26 mouse cellular contexts compared by ENCODE assay signal in genomic region chrX:8247680-8248079, GRCm38 (mm10). TPM values are rescaled to one million over a fixed set of nuclear protein-coding genes. Genes with fewer than 3 reads are reported as not detected.
A peak's percentile ranks its signal among the peaks of the same experiment; 100 is the strongest.
DNase-seq lines count a peak whose midpoint lies in the region; ATAC-seq and TF ChIP-seq lines count a peak whose summit lies in the region.
"Had no signal": no experiment of that assay in that cellular context is flagged by ENCODE, and none has a peak within 500 bp of the region (broad histone marks: within the 10 kb centered on the region; RNA-seq: fewer than 3 reads in every experiment).

No protein-coding gene starts in this region.

- no peak for DNase-seq in forebrain, postnatal 0 days
- DNase-seq in forebrain, embryonic 14.5 days (ENCODE audit: low spot score), result no peak
- DNase-seq in kidney, adult 2 months, result peak; percentile 2
- no peak for DNase-seq in kidney, postnatal 36 days
- DNase-seq in liver, postnatal 0 days, result no peak
- no peak for DNase-seq in stomach, postnatal 0 days (ENCODE audit: low spot score)
- DNase-seq: adrenal gland, postnatal 36 days; cerebellum, adult 9-11 months; gastrocnemius, postnatal 25 days; heart, adult 18-20 months; heart, postnatal 4 days; lung, postnatal 36 days; thymus, adult 18-20 months; thymus, postnatal 36 days had no signal

- ATAC-seq in forebrain, postnatal 0 days, result no peak
- ATAC-seq in forebrain, embryonic 14.5 days, result no peak
- no peak for ATAC-seq in liver, postnatal 0 days
- no peak for ATAC-seq in liver, embryonic 12.5 days
- ATAC-seq in stomach, postnatal 0 days (ENCODE audit: low FRiP score, low TSS enrichment), result no peak
- ATAC-seq: CD4-positive, CD25-positive, alpha-beta regulatory T cell, adult 4 months; forebrain, embryonic 15.5 days; intestine, embryonic 16.5 days; midbrain, embryonic 15.5 days; Patski had no signal

- WGBS in forebrain, postnatal 0 days, result 86% methylated on average over 2 of the region's 2 CpGs
- 85% methylated on average over 2 of the region's 2 CpGs for WGBS in forebrain, embryonic 14.5 days
- WGBS in kidney, adult 2 months, result 96% methylated on average over 2 of the region's 2 CpGs
- 78% methylated on average over 2 of the region's 2 CpGs for WGBS in liver, postnatal 0 days (ENCODE audit: insufficient replicate concordance)
- WGBS in liver, embryonic 12.5 days (ENCODE audit: insufficient replicate concordance), result 76% methylated on average over 2 of the region's 2 CpGs
- 84% methylated on average over 2 of the region's 2 CpGs for WGBS in stomach, postnatal 0 days

- H3K4me1 ChIP-seq in forebrain, postnatal 0 days (ENCODE audit: insufficient read depth), result 0 out of 2 replicates have a peak, but pooled peaks cover 7% of the 10 kb centered on the region
- H3K4me1 ChIP-seq in forebrain, embryonic 14.5 days (ENCODE audit: control insufficient read depth, insufficient read depth, low read length), result no peaks in the 10 kb centered on the region
- H3K4me1 ChIP-seq in kidney, adult 2 months (ENCODE audit: control insufficient read depth, insufficient read depth, low read length), result no peaks in the 10 kb centered on the region
- no peaks in the 10 kb centered on the region; the same call in 1 of the 2 replicates for H3K4me1 ChIP-seq in liver, postnatal 0 days (ENCODE audit: insufficient read depth)
- H3K4me1 ChIP-seq in liver, embryonic 12.5 days, result peaks cover 13% of the 10 kb centered on the region
- no peaks in the 10 kb centered on the region for H3K4me1 ChIP-seq in stomach, postnatal 0 days (replicated peaks; ENCODE audit: control insufficient read depth, insufficient read depth)
- H3K4me1 ChIP-seq: stomach, embryonic 15.5 days had no signal

- TF ChIP-seq EP300 in liver, postnatal 0 days (IDR thresholded peaks at IDR 0.05; ENCODE audit: low read depth), result no peak
- TF ChIP-seq EP300 in stomach, postnatal 0 days (optimal IDR thresholded peaks at IDR 0.05), result no peak

- H3K9ac ChIP-seq in forebrain, postnatal 0 days, result no peak overlapping the region
- no peak overlapping the region for H3K9ac ChIP-seq in forebrain, embryonic 14.5 days (ENCODE audit: low read length)
- no peak overlapping the region for H3K9ac ChIP-seq in liver, postnatal 0 days (replicated peaks)
- no peak overlapping the region for H3K9ac ChIP-seq in liver, embryonic 12.5 days
- H3K9ac ChIP-seq in stomach, postnatal 0 days (ENCODE audit: low read length), result no peak overlapping the region
- H3K9ac ChIP-seq: embryonic facial prominence, embryonic 15.5 days; forebrain, embryonic 15.5 days; heart, embryonic 15.5 days; hindbrain, embryonic 14.5 days; midbrain, embryonic 15.5 days; stomach, embryonic 15.5 days had no signal

- H3K4me3 ChIP-seq in forebrain, postnatal 0 days (ENCODE audit: low read depth, low read length), result no peak overlapping the region
- H3K4me3 ChIP-seq in forebrain, embryonic 14.5 days (ENCODE audit: low read depth, low read length), result no peak overlapping the region
- no peak overlapping the region for H3K4me3 ChIP-seq in kidney, adult 2 months (ENCODE audit: insufficient read depth, low read depth, low read length)
- no peak overlapping the region for H3K4me3 ChIP-seq in liver, postnatal 0 days (ENCODE audit: low read depth, low read length)
- no peak overlapping the region for H3K4me3 ChIP-seq in liver, embryonic 12.5 days
- H3K4me3 ChIP-seq in stomach, postnatal 0 days (ENCODE audit: low read depth, low read length), result no peak overlapping the region
- H3K4me3 ChIP-seq: embryonic facial prominence, embryonic 15.5 days; forebrain, embryonic 15.5 days; heart, embryonic 15.5 days; megakaryocyte, embryonic 14.5 days; midbrain, embryonic 15.5 days; myocyte; stomach, embryonic 15.5 days had no signal

- no peak overlapping the region for H3K4me2 ChIP-seq in forebrain, postnatal 0 days (ENCODE audit: low read depth)
- no peak overlapping the region for H3K4me2 ChIP-seq in forebrain, embryonic 14.5 days (ENCODE audit: low read length)
- no peak overlapping the region for H3K4me2 ChIP-seq in liver, postnatal 0 days (ENCODE audit: low read depth, low read length)
- no peak overlapping the region for H3K4me2 ChIP-seq in liver, embryonic 12.5 days
- H3K4me2 ChIP-seq in stomach, postnatal 0 days (replicated peaks; ENCODE audit: low read depth), result no peak overlapping the region
- H3K4me2 ChIP-seq: embryonic facial prominence, embryonic 15.5 days; forebrain, embryonic 15.5 days; heart, embryonic 15.5 days; hindbrain, embryonic 14.5 days; midbrain, embryonic 15.5 days; stomach, embryonic 15.5 days had no signal

- no peak overlapping the region for H3K27ac ChIP-seq in forebrain, postnatal 0 days (ENCODE audit: low read depth, low read length)
- no peak overlapping the region for H3K27ac ChIP-seq in forebrain, embryonic 14.5 days (ENCODE audit: low read depth, low read length)
- H3K27ac ChIP-seq in kidney, adult 2 months (ENCODE audit: insufficient read depth, low read depth, low read length), result no peak overlapping the region
- H3K27ac ChIP-seq in liver, postnatal 0 days (ENCODE audit: low read depth), result no peak overlapping the region
- no peak overlapping the region for H3K27ac ChIP-seq in liver, embryonic 12.5 days
- no peak overlapping the region for H3K27ac ChIP-seq in stomach, postnatal 0 days (replicated peaks)
- H3K27ac ChIP-seq: embryonic facial prominence, embryonic 15.5 days; forebrain, embryonic 15.5 days; heart, embryonic 15.5 days; hindbrain, embryonic 14.5 days; midbrain, embryonic 15.5 days; stomach, embryonic 15.5 days had no signal

- TF ChIP-seq CTCF in forebrain, postnatal 0 days (IDR thresholded peaks at IDR 0.05; ENCODE audit: low read depth), result 0 out of 2 replicates have a peak, but pooled peaks have one; percentile 16
- no peak for TF ChIP-seq CTCF in kidney, adult 2 months (conservative IDR thresholded peaks at IDR 0.05; ENCODE audit: insufficient read depth, insufficient read length, low read depth, low read length)
- TF ChIP-seq CTCF in liver, postnatal 0 days (IDR thresholded peaks at IDR 0.05; ENCODE audit: low read depth), result peak; percentile 44
- TF ChIP-seq CTCF in stomach, postnatal 0 days (IDR thresholded peaks at IDR 0.05; ENCODE audit: low read depth), result peak; percentile 59

- no peaks in the 10 kb centered on the region for H3K9me3 ChIP-seq in forebrain, postnatal 0 days (ENCODE audit: low read length)
- no peaks in the 10 kb centered on the region for H3K9me3 ChIP-seq in forebrain, embryonic 14.5 days (replicated peaks; ENCODE audit: control insufficient read depth, low read length)
- no peaks in the 10 kb centered on the region for H3K9me3 ChIP-seq in liver, postnatal 0 days (ENCODE audit: low read length)
- no peaks in the 10 kb centered on the region for H3K9me3 ChIP-seq in liver, embryonic 12.5 days (replicated peaks)
- H3K9me3 ChIP-seq in stomach, postnatal 0 days (ENCODE audit: control insufficient read depth, low read length), result no peaks in the 10 kb centered on the region
- H3K9me3 ChIP-seq: embryonic facial prominence, embryonic 15.5 days; forebrain, embryonic 15.5 days; heart, embryonic 15.5 days; megakaryocyte, embryonic 14.5 days; midbrain, embryonic 15.5 days; stomach, embryonic 15.5 days had no signal

- 0 out of 2 replicates have a peak, but pooled peaks cover 3% of the 10 kb centered on the region for H3K36me3 ChIP-seq in forebrain, postnatal 0 days (ENCODE audit: insufficient read depth)
- peaks cover 14% of the 10 kb centered on the region; the same call in 1 of the 2 replicates for H3K36me3 ChIP-seq in forebrain, embryonic 14.5 days (ENCODE audit: control insufficient read depth, insufficient read depth, low read length)
- H3K36me3 ChIP-seq in kidney, adult 2 months (ENCODE audit: control insufficient read depth, insufficient read depth, low read length), result no peaks in the 10 kb centered on the region
- H3K36me3 ChIP-seq in liver, postnatal 0 days (replicated peaks; ENCODE audit: insufficient read depth, low read length), result no peaks in the 10 kb centered on the region
- peaks cover 58% of the 10 kb centered on the region for H3K36me3 ChIP-seq in liver, embryonic 12.5 days
- H3K36me3 ChIP-seq in stomach, postnatal 0 days (ENCODE audit: control insufficient read depth, insufficient read depth, low read length), result no peaks in the 10 kb centered on the region
- H3K36me3 ChIP-seq: embryonic facial prominence, embryonic 15.5 days; heart, embryonic 15.5 days; midbrain, embryonic 15.5 days; stomach, embryonic 15.5 days had no signal

- TF ChIP-seq POLR2A in kidney, adult 2 months (IDR thresholded peaks at IDR 0.05; ENCODE audit: low read depth, low read length), result no peak

- H3K27me3 ChIP-seq in forebrain, postnatal 0 days (ENCODE audit: insufficient read depth, low read length), result no peaks in the 10 kb centered on the region
- no peaks in the 10 kb centered on the region for H3K27me3 ChIP-seq in forebrain, embryonic 14.5 days (replicated peaks; ENCODE audit: control insufficient read depth, insufficient read depth, low read length)
- no peaks in the 10 kb centered on the region for H3K27me3 ChIP-seq in kidney, adult 2 months (replicated peaks; ENCODE audit: control insufficient read depth, insufficient read depth, low read length)
- no peaks in the 10 kb centered on the region for H3K27me3 ChIP-seq in liver, postnatal 0 days (ENCODE audit: insufficient read depth, low read length)
- no peaks in the 10 kb centered on the region for H3K27me3 ChIP-seq in liver, embryonic 12.5 days (replicated peaks)
- no peaks in the 10 kb centered on the region for H3K27me3 ChIP-seq in stomach, postnatal 0 days (ENCODE audit: control insufficient read depth, insufficient read depth, low read length)
- H3K27me3 ChIP-seq: embryonic facial prominence, embryonic 15.5 days; forebrain, embryonic 15.5 days; heart, embryonic 15.5 days; megakaryocyte, embryonic 14.5 days; midbrain, embryonic 15.5 days; Patski; stomach, embryonic 15.5 days had no signal

RNA-seq across cellular contexts. Expression of gene Ftsj1, which starts 4.5 kb away (rescaled TPM):
- total RNA-seq in forebrain, postnatal 0 days (2014; rRNA removed), result 36.9 and 44.9 TPM in 2 replicates
- polyA plus RNA-seq in forebrain, postnatal 0 days (2015; fragmentation: Nextera tagmentation; extraction: Ambion mirVana), result 40.0 and 45.4 TPM in 2 replicates
- 60.9 and 63.6 TPM in 2 replicates for polyA plus RNA-seq in forebrain, embryonic 14.5 days (2014; fragmentation: Nextera tagmentation; extraction: Ambion mirVana)
- 31.1 and 32.1 TPM in 2 replicates for polyA plus RNA-seq in kidney, adult 2 months (2012; rRNA removed)
- polyA plus RNA-seq in liver, postnatal 0 days (2015; fragmentation: Nextera tagmentation; extraction: Ambion mirVana), result 16.4 and 17.7 TPM in 2 replicates
- 42.2 and 42.6 TPM in 2 replicates for polyA plus RNA-seq in liver, embryonic 12.5 days (2016; fragmentation: Nextera tagmentation; extraction: Ambion mirVana)
- polyA plus RNA-seq in stomach, postnatal 0 days (2015; fragmentation: Nextera tagmentation; extraction: Ambion mirVana), result 19.9 and 20.3 TPM in 2 replicates

RNA-seq across cellular contexts. Expression of gene Slc38a5, which starts 23.3 kb away (rescaled TPM):
- total RNA-seq in forebrain, postnatal 0 days (2014; rRNA removed), result 15.3 and 20.8 TPM in 2 replicates
- polyA plus RNA-seq in forebrain, postnatal 0 days (2015; fragmentation: Nextera tagmentation; extraction: Ambion mirVana), result 21.5 and 25.0 TPM in 2 replicates
- polyA plus RNA-seq in forebrain, embryonic 14.5 days (2014; fragmentation: Nextera tagmentation; extraction: Ambion mirVana), result 42.8 and 48.3 TPM in 2 replicates
- not detected in 2 replicates for polyA plus RNA-seq in kidney, adult 2 months (2012; rRNA removed)
- 32.0 and 35.9 TPM in 2 replicates for polyA plus RNA-seq in liver, postnatal 0 days (2015; fragmentation: Nextera tagmentation; extraction: Ambion mirVana)
- polyA plus RNA-seq in liver, embryonic 12.5 days (2016; fragmentation: Nextera tagmentation; extraction: Ambion mirVana), result 75.0 and 77.7 TPM in 2 replicates
- polyA plus RNA-seq in stomach, postnatal 0 days (2015; fragmentation: Nextera tagmentation; extraction: Ambion mirVana), result 5.2 and 6.4 TPM in 2 replicates
- total RNA-seq: adrenal gland, postnatal 36 days; gastrocnemius, postnatal 25 days had no signal
- polyA plus RNA-seq: CD4-positive, CD25-positive, alpha-beta regulatory T cell, adult 4 months; myocyte; Patski had no signal

RNA-seq across cellular contexts. Expression of gene Porcn, which starts 41.4 kb away (rescaled TPM):
- total RNA-seq in forebrain, postnatal 0 days (2014; rRNA removed), result 37.0 and 45.8 TPM in 2 replicates
- polyA plus RNA-seq in forebrain, postnatal 0 days (2015; fragmentation: Nextera tagmentation; extraction: Ambion mirVana), result 39.4 and 46.6 TPM in 2 replicates
- 35.4 and 42.0 TPM in 2 replicates for polyA plus RNA-seq in forebrain, embryonic 14.5 days (2014; fragmentation: Nextera tagmentation; extraction: Ambion mirVana)
- 20.7 and 24.8 TPM in 2 replicates for polyA plus RNA-seq in kidney, adult 2 months (2012; rRNA removed)
- 1.5 and 1.9 TPM in 2 replicates for polyA plus RNA-seq in liver, postnatal 0 days (2015; fragmentation: Nextera tagmentation; extraction: Ambion mirVana)
- polyA plus RNA-seq in liver, embryonic 12.5 days (2016; fragmentation: Nextera tagmentation; extraction: Ambion mirVana), result 1.2 and 1.4 TPM in 2 replicates
- polyA plus RNA-seq in stomach, postnatal 0 days (2015; fragmentation: Nextera tagmentation; extraction: Ambion mirVana), result 12.5 and 14.3 TPM in 2 replicates

RNA-seq across cellular contexts. Expression of gene Ebp, which starts 54.4 kb away (rescaled TPM):
- 11.3 and 14.3 TPM in 2 replicates for total RNA-seq in forebrain, postnatal 0 days (2014; rRNA removed)
- 20.0 and 23.9 TPM in 2 replicates for polyA plus RNA-seq in forebrain, postnatal 0 days (2015; fragmentation: Nextera tagmentation; extraction: Ambion mirVana)
- polyA plus RNA-seq in forebrain, embryonic 14.5 days (2014; fragmentation: Nextera tagmentation; extraction: Ambion mirVana), result 25.3 and 28.5 TPM in 2 replicates
- polyA plus RNA-seq in kidney, adult 2 months (2012; rRNA removed), result 180 and 192 TPM in 2 replicates
- polyA plus RNA-seq in liver, postnatal 0 days (2015; fragmentation: Nextera tagmentation; extraction: Ambion mirVana), result 74.7 and 84.5 TPM in 2 replicates
- 58.3 and 59.8 TPM in 2 replicates for polyA plus RNA-seq in liver, embryonic 12.5 days (2016; fragmentation: Nextera tagmentation; extraction: Ambion mirVana)
- 75.4 and 85.7 TPM in 2 replicates for polyA plus RNA-seq in stomach, postnatal 0 days (2015; fragmentation: Nextera tagmentation; extraction: Ambion mirVana)
